Mouse (Mus musculus) erythroid progenitor cell, adult 5-6 weeks (primary cell): Measurements from ENCODE around the gene Lin7b. TPM values are rescaled to one million over a fixed set of nuclear protein-coding genes. Genes with fewer than 3 reads are reported as not detected.
A peak's percentile ranks its signal among the peaks of the same experiment; 100 is the strongest.
"Not testable (repeated sequence)": the region's sequence is repeated elsewhere in the genome, so short reads cannot be mapped to it uniquely, and the experiment has no call there.

Source experiments
- ATAC-seq: replicated peaks from 2 replicates; pipeline ENCODE4 v1.8.0; 2016; ENCODE audit warnings: moderate number of reproducible peaks, mild to moderate bottlenecking, moderate TSS enrichment, inconsistent platforms; ENCODE audit not compliant: poor library complexity, low FRiP score, severe bottlenecking
- total RNA-seq, 2 experiments: library from RNA; stranded (forward) in 1 of 2; stranded (reverse) in 1 of 2; fragments of 150-400 nt in 1 of 2; fragments of 186-747, 209-891 nt in 1 of 2; gene quantifications; 2 replicates each; pipeline versions ENCODE4 v1.2.3 to v1.2.4; 2015 to 2017; ENCODE audit warnings: low replicate concordance in 2 of 2

Gene Lin7b
- total RNA-seq, 2 experiments from 2014 or later = not detected

GRCm38 (mm10) chr7:45396337-45396775 is 26.0 kb upstream of the Lin7b start:
- ATAC-seq = not testable (repeated sequence)

- peak; percentile 93 for ATAC-seq
These were observed 25.4 kb upstream of the Lin7b start, which contains the start of gene Snrnp70 for GRCm38 (mm10) chr7:45395578-45396336. Snrnp70 (minus strand) TSS chr7:45395742.

GRCm38 (mm10) chr7:45395129-45395541 is 24.8 kb upstream of the Lin7b start:
- peak; percentile 80 for ATAC-seq

- no peak for ATAC-seq
These were observed 15.7 kb upstream of the Lin7b start for GRCm38 (mm10) chr7:45386077-45386476.

GRCm38 (mm10) chr7:45376057-45376456 is 5.7 kb upstream of the Lin7b start:
- no peak for ATAC-seq

- ATAC-seq = no peak
These were observed 4.2 kb upstream of the Lin7b start for GRCm38 (mm10) chr7:45374620-45375019.

- ATAC-seq = no peak
These were observed 2.0 kb upstream of the Lin7b start for GRCm38 (mm10) chr7:45372371-45372770.

- ATAC-seq = no peak
These were observed 428 bp downstream of the Lin7b start for GRCm38 (mm10) chr7:45369836-45370474.

- ATAC-seq = no peak
These were observed 1.2 kb downstream of the Lin7b start for GRCm38 (mm10) chr7:45369022-45369745.

- ATAC-seq = no peak
These were observed 2.2 kb downstream of the Lin7b start for GRCm38 (mm10) chr7:45368178-45368577.

GRCm38 (mm10) chr7:45367020-45367880 is 3.1 kb downstream of the Lin7b start:
- ATAC-seq = peak; percentile 91

- no peak for ATAC-seq
These were observed 3.7 kb downstream of the Lin7b start, which contains the start of gene Ppfia3 for GRCm38 (mm10) chr7:45366652-45367019. Ppfia3 (minus strand) TSS chr7:45367019.

GRCm38 (mm10) chr7:45365742-45366651 is 4.4 kb downstream of the Lin7b start:
- ATAC-seq = no peak

GRCm38 (mm10) chr7:45363983-45364382 is 6.4 kb downstream of the Lin7b start:
- ATAC-seq = no peak

- ATAC-seq = no peak
These were observed 7.6 kb downstream of the Lin7b start for GRCm38 (mm10) chr7:45362801-45363200.

GRCm38 (mm10) chr7:45361243-45361804 is 9.1 kb downstream of the Lin7b start:
- no peak for ATAC-seq

- no peak for ATAC-seq
These were observed 9.8 kb downstream of the Lin7b start for GRCm38 (mm10) chr7:45360404-45361125.

GRCm38 (mm10) chr7:45359081-45359480 is 11.3 kb downstream of the Lin7b start:
- not testable (repeated sequence) for ATAC-seq
